Mouse (Mus musculus): Measurements from ENCODE around the gene Magi1. TPM values are rescaled to one million over a fixed set of nuclear protein-coding genes. Genes with fewer than 3 reads are reported as not detected.
A peak's percentile ranks its signal among the peaks of the same experiment; 100 is the strongest.

Gene Magi1
- total and polyA plus RNA-seq, 2 experiments from 2014 or later, result 23.0 to 36.9 TPM

DNA sequence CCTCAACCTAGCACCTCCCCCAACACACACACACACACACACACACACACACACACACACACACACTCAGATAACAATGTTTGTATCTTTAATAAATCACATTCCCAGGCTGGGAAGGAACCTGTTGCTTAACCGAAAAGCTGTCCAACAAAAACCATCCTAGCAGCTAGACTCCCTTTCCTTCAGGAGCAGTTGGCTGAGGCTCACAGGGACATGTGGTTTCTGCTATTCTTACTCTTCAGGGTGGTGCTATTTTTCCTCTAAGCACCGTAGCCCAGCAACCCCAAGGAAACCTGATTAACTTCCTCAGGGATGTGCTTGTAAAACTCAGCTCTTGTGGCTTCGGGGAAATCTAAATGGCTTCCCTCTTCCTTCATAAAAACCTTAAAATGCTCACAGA is 57.9 kb downstream of the Magi1 start:
- Histone ChIP-seq H3K27me3 (ENCODE audit: insufficient read depth, low read length) (no peaks in the 10 kb centered on the region), H3K9ac (replicated peaks; ENCODE audit: low read length) (no peak overlapping the region), H3K9me3 (ENCODE audit: low read length) (no peaks in the 10 kb centered on the region), H3K4me2 (ENCODE audit: low read depth, low read length) (no peak overlapping the region), H3K36me3 (ENCODE audit: insufficient read depth, low read length) (no peaks in the 10 kb centered on the region), H3K4me3 (ENCODE audit: low read length) (no peak overlapping the region), H3K4me1 (ENCODE audit: insufficient read depth, low read length) (no peaks in the 10 kb centered on the region; the same call in 1 of the 2 replicates), H3K27ac (no peak overlapping the region)
- peak; percentile 14 for DNase-seq (ENCODE audit: low spot score)
- TF ChIP-seq CTCF (IDR thresholded peaks at IDR 0.05; ENCODE audit: low read depth), result no peak
- 48% methylated on average over 3 of the region's 3 CpGs for WGBS
- ATAC-seq, result no peak

DNA sequence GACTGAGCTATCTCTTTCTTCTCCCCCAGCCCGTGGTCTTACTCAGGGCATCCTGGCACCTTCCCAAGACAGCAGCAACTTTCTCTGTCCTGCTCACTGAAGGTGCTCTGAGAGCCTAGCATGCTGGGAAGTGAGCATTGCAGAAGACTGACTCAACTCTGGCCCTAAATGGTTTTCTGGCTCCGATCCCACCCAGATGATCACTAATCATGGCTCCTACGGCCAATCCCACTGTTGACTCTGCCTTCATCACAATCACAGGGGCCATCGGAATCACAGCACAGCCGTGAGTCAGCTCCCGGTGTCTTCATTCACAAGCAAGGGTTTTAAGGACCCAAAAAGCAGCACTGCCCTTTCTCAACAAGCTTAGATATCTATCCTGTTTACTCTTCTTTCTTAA is 58.6 kb downstream of the Magi1 start:
- Histone ChIP-seq H3K27me3 (ENCODE audit: insufficient read depth, low read length) (no peaks in the 10 kb centered on the region), H3K4me3 (ENCODE audit: low read length) (no peak overlapping the region), H3K9ac (replicated peaks; ENCODE audit: low read length) (no peak overlapping the region), H3K4me2 (ENCODE audit: low read depth, low read length) (no peak overlapping the region), H3K9me3 (ENCODE audit: low read length) (no peaks in the 10 kb centered on the region), H3K27ac (no peak overlapping the region), H3K36me3 (ENCODE audit: insufficient read depth, low read length) (no peaks in the 10 kb centered on the region), H3K4me1 (ENCODE audit: insufficient read depth, low read length) (no peaks in the 10 kb centered on the region; the same call in 1 of the 2 replicates)
- 69% methylated on average over 6 of the region's 6 CpGs for WGBS
- DNase-seq (ENCODE audit: low spot score) (no peak), ATAC-seq (no peak)
- no peak for TF ChIP-seq CTCF (IDR thresholded peaks at IDR 0.05; ENCODE audit: low read depth)

DNA sequence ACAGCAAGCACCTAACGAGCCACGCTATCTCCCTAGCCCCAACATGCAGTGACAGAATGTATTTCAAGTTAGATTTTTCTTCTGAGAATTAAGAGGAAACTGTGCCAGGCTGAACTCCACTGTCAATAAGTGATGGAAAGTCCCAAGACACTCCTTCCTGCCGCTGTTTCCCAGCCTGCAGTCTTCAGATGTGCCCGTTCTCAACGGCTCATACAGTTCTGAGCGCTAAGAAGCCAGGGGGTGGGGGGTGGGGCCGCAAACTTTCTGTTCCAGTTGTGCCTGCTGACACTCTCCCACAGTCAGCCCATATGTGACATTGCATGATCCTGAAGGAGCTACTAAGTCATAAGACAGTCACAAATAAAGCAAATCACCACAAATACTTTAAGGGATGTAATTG is 61.5 kb downstream of the Magi1 start:
- TF ChIP-seq CTCF (IDR thresholded peaks at IDR 0.05; ENCODE audit: low read depth), result no peak
- 52% methylated on average over 7 of the region's 7 CpGs for WGBS

DNA sequence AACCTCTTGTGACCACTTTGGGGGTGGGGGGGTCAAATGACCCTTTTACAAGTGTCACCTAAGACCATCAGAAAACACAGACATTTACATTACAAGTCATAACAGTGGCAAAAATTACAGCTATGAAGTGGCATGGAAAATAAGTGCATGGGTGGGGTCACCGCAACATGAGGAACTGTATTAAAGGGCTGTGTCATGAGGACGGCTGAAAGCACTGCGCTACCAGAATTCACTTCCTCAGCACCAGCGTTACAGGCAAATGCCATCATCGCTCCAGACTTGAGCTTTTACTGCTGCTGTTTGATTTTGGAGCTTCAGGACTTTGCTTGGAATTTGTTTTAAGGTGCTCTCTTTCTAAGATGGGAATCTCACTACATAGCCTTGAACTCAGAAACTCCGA is 62.0 kb downstream of the Magi1 start:
- Histone ChIP-seq H3K4me1 (ENCODE audit: insufficient read depth, low read length) (no peaks in the 10 kb centered on the region; the same call in 1 of the 2 replicates), H3K4me3 (ENCODE audit: low read length) (no peak overlapping the region), H3K27ac (no peak overlapping the region), H3K4me2 (ENCODE audit: low read depth, low read length) (no peak overlapping the region), H3K9me3 (ENCODE audit: low read length) (no peaks in the 10 kb centered on the region), H3K9ac (replicated peaks; ENCODE audit: low read length) (no peak overlapping the region), H3K27me3 (ENCODE audit: insufficient read depth, low read length) (no peaks in the 10 kb centered on the region), H3K36me3 (ENCODE audit: insufficient read depth, low read length) (no peaks in the 10 kb centered on the region)
- WGBS, result 94% methylated on average over 6 of the region's 6 CpGs
- DNase-seq (ENCODE audit: low spot score) (no peak), ATAC-seq (no peak)
- TF ChIP-seq CTCF (IDR thresholded peaks at IDR 0.05; ENCODE audit: low read depth), result no peak

More for the DNA sequence above, 61.5 kb downstream of the Magi1 start:
- Histone ChIP-seq H3K9ac (replicated peaks; ENCODE audit: low read length) (no peak overlapping the region), H3K4me3 (ENCODE audit: low read length) (no peak overlapping the region), H3K4me1 (ENCODE audit: insufficient read depth, low read length) (no peaks in the 10 kb centered on the region; the same call in 1 of the 2 replicates), H3K4me2 (ENCODE audit: low read depth, low read length) (no peak overlapping the region), H3K9me3 (ENCODE audit: low read length) (no peaks in the 10 kb centered on the region), H3K36me3 (ENCODE audit: insufficient read depth, low read length) (no peaks in the 10 kb centered on the region), H3K27me3 (ENCODE audit: insufficient read depth, low read length) (no peaks in the 10 kb centered on the region), H3K27ac (no peak overlapping the region)
- DNase-seq (ENCODE audit: low spot score) (no peak), ATAC-seq (no peak)

DNA sequence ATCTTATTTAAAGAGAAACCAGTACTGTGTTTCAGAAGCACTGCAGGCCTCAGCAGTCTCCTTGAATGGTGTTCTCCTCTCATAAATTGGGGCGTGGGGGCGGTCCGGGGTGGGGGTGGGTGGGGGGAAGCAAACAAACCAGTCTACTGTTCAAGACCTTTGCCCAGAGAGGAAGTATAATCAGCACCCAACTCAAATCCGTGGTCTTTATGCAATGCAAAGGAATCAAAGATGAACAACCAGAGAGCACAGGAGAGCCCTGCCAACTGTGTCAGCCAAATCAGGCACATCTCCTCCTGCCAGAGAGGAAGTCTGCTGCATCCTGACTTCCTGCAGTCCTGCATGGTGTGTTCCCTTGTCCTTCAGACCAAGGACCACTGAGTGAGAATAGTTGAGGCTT is 65.6 kb downstream of the Magi1 start:
- Histone ChIP-seq H3K9ac (replicated peaks; ENCODE audit: low read length) (no peak overlapping the region), H3K27me3 (ENCODE audit: insufficient read depth, low read length) (no peaks in the 10 kb centered on the region), H3K4me3 (ENCODE audit: low read length) (no peak overlapping the region), H3K4me2 (ENCODE audit: low read depth, low read length) (no peak overlapping the region), H3K27ac (no peak overlapping the region), H3K36me3 (ENCODE audit: insufficient read depth, low read length) (no peaks in the 10 kb centered on the region), H3K9me3 (ENCODE audit: low read length) (no peaks in the 10 kb centered on the region), H3K4me1 (ENCODE audit: insufficient read depth, low read length) (no peaks in the 10 kb centered on the region)
- DNase-seq (ENCODE audit: low spot score) (no peak), ATAC-seq (no peak)
- no peak for TF ChIP-seq CTCF (IDR thresholded peaks at IDR 0.05; ENCODE audit: low read depth)
- WGBS, result 78% methylated on average over 4 of the region's 4 CpGs

DNA sequence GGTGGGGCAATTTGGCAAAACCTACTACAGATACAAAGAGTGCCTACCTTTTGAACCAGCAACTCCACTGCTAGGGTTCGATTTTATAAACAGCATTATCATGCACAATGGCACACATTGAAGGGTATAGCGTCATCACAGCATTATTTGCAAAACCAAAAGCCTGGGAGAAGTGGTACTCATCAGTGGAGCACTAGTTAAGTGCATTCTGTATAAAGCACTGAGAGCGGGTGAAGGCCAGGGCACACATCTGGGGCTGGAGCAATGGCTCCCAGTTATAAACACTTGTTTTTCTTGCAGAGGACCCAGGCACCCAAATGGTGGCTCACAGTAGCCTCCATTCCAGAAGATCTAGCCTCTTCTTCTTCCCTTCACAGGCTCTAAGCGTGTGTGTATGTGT is 67.9 kb downstream of the Magi1 start:
- TF ChIP-seq CTCF (IDR thresholded peaks at IDR 0.05; ENCODE audit: low read depth), result no peak

DNA sequence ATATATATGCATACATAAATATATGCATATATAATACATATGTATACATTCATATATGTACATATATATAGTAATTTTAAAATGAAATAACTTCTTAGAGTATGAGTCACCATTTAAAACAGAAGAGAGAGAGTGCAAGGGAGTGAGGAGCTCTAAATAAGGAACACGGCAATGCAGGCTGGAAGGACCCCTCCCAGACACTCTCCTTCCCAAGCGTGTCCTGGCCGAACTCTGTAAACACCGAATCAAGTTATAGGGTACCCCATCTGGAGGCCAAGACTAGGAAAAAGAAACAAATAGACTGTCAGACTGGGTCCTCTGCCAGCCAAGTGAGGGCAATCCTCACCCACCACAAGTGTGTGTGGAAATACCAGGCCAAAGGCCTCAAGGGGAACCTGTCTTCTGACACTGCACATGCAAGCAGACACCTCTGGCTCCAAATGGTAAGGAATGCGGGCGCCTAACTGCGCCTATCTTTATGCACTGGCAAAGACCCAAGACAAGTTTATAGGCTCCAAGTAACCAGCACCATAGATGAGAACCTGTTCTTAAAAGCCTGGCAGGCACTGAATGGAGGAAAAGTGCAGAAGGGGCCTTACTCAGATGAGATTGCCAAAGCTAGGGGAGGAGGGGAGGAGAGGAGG is 68.7 kb downstream of the Magi1 start:
- DNase-seq (ENCODE audit: low spot score), result no peak
- Histone ChIP-seq H3K9me3 (ENCODE audit: low read length) (no peaks in the 10 kb centered on the region), H3K4me2 (ENCODE audit: low read depth, low read length) (no peak overlapping the region), H3K27me3 (ENCODE audit: insufficient read depth, low read length) (no peaks in the 10 kb centered on the region), H3K4me1 (ENCODE audit: insufficient read depth, low read length) (no peaks in the 10 kb centered on the region), H3K36me3 (ENCODE audit: insufficient read depth, low read length) (no peaks in the 10 kb centered on the region), H3K9ac (replicated peaks; ENCODE audit: low read length) (no peak overlapping the region), H3K27ac (no peak overlapping the region), H3K4me3 (ENCODE audit: low read length) (no peak overlapping the region)
- WGBS, result 75% methylated on average over 7 of the region's 7 CpGs
- no peak for TF ChIP-seq CTCF (IDR thresholded peaks at IDR 0.05; ENCODE audit: low read depth)
- ATAC-seq, result no peak

More for the DNA sequence above, 67.9 kb downstream of the Magi1 start:
- DNase-seq (ENCODE audit: low spot score), result no peak
- Histone ChIP-seq H3K4me1 (ENCODE audit: insufficient read depth, low read length) (no peaks in the 10 kb centered on the region), H3K9ac (replicated peaks; ENCODE audit: low read length) (no peak overlapping the region), H3K27ac (no peak overlapping the region), H3K4me2 (ENCODE audit: low read depth, low read length) (no peak overlapping the region), H3K36me3 (ENCODE audit: insufficient read depth, low read length) (no peaks in the 10 kb centered on the region), H3K9me3 (ENCODE audit: low read length) (no peaks in the 10 kb centered on the region), H3K27me3 (ENCODE audit: insufficient read depth, low read length) (no peaks in the 10 kb centered on the region), H3K4me3 (ENCODE audit: low read length) (no peak overlapping the region)
- 92% methylated on average over 4 of the region's 4 CpGs for WGBS
- no peak for ATAC-seq

All from hindbrain, postnatal 0 days (tissue).